Mouse (Mus musculus) midbrain, embryonic 14.5 days (tissue): ENCODE measurements around the gene Tmem189. TPM values are rescaled to one million over a fixed set of nuclear protein-coding genes. Genes with fewer than 3 reads are reported as not detected.

ENCODE experiments used
- ATAC-seq: fragments of 200-750 bp; cut with Nextera tagmentation; 2 replicates; pipeline ENCODE4 v1.8.0; 2017; ENCODE audit warnings: moderate number of reproducible peaks, moderate library complexity; ENCODE audit not compliant: low FRiP score, low TSS enrichment
- DNase-seq: peaks from one replicate; pipeline ENCODE4 v3.0.0-alpha.2; 2015
- H3K27ac ChIP-seq: fragments of 300-500 bp; sonication (generic); replicated peaks from 2 replicates; pipeline ENCODE4 v1.5.1; 2014; ENCODE audit warnings: mild to moderate bottlenecking, low read depth, low read length, moderate library complexity
- H3K27me3 ChIP-seq: fragments of 300-500 bp; sonication (generic); 2 replicates; pipeline ENCODE4 v1.6.1; 2014; ENCODE audit warnings: low read length, control low read depth, mixed read lengths; ENCODE audit not compliant: control insufficient read depth, insufficient read depth
- H3K36me3 ChIP-seq: fragments of 300-500 bp; sonication (generic); 2 replicates; pipeline ENCODE4 v1.6.1; 2014; ENCODE audit warnings: low read length, control low read depth; ENCODE audit not compliant: control insufficient read depth, insufficient read depth
- H3K4me1 ChIP-seq: fragments of 300-500 bp; sonication (generic); 2 replicates; pipeline ENCODE4 v1.6.1; 2014; ENCODE audit warnings: mild to moderate bottlenecking, antibody characterized with exemption, low read length, control low read depth; ENCODE audit not compliant: control insufficient read depth, insufficient read depth
- H3K4me2 ChIP-seq: fragments of 300-500 bp; sonication (generic); 2 replicates; pipeline ENCODE4 v1.6.1; 2014; ENCODE audit warnings: mild to moderate bottlenecking, low read length, moderate library complexity
- H3K4me3 ChIP-seq: fragments of 300-500 bp; sonication (generic); replicated peaks from 2 replicates; pipeline ENCODE4 v1.5.1; 2014; ENCODE audit warnings: low read depth, low read length
- H3K9ac ChIP-seq: fragments of 300-500 bp; sonication (generic); replicated peaks from 2 replicates; pipeline ENCODE4 v1.6.1; 2014; ENCODE audit warnings: mild to moderate bottlenecking, low read length, moderate library complexity
- H3K9me3 ChIP-seq: fragments of 300-500 bp; sonication (generic); 2 replicates; pipeline ENCODE4 v1.6.1; 2016; ENCODE audit warnings: low read length, control low read depth, mixed read lengths; ENCODE audit not compliant: control insufficient read depth
- WGBS: fragments of 180-500 bp; shearing (Covaris S2); extraction: QIAGEN DNeasy Blood & Tissue Kit; methylation state at CpG from one replicate; pipeline ENCODE4 v1.1.7; 2014; 5-methylcytosine and 5-hydroxymethylcytosine counted together
- polyA plus RNA-seq: library from polyadenylated mRNA; unstranded; fragments of >200 nt; fragmentation: Nextera tagmentation; extraction: Ambion mirVana; gene quantifications from 2 replicates; pipeline ENCODE4 v1.2.1, GENCODE M21; 2014

The Tmem189 gene
- polyA plus RNA-seq, 1 experiment from 2014 or later, result 28.8 TPM

- H3K4me1 ChIP-seq, result no peaks in the 10 kb centered on the region
- no peaks in the 10 kb centered on the region for H3K9me3 ChIP-seq
- no peak for DNase-seq
- H3K36me3 ChIP-seq, result peaks cover 18% of the 10 kb centered on the region
- H3K27me3 ChIP-seq, result no peaks in the 10 kb centered on the region
- H3K27ac ChIP-seq, result no peak overlapping the region
- H3K4me3 ChIP-seq, result no peak overlapping the region
- no peak overlapping the region for H3K4me2 ChIP-seq
- WGBS, result 94% methylated on average over 6 of the region's 6 CpGs
- ATAC-seq, result no peak
- no peak overlapping the region for H3K9ac ChIP-seq
Observed at GRCm38 (mm10) chr2:167642164-167642563, 47.5 kb downstream of the Tmem189 start.

- Histone ChIP-seq H3K9me3 (no peaks in the 10 kb centered on the region), H3K4me1 (no peaks in the 10 kb centered on the region), H3K27ac (no peak overlapping the region), H3K27me3 (no peaks in the 10 kb centered on the region), H3K4me3 (no peak overlapping the region), H3K9ac (no peak overlapping the region), H3K36me3 (peaks cover 17% of the 10 kb centered on the region), H3K4me2 (no peak overlapping the region)
- 55% methylated on average over 8 of the region's 8 CpGs for WGBS
- ATAC-seq (no peak), DNase-seq (no peak)
Observed at GRCm38 (mm10) chr2:167641337-167641736, 48.3 kb downstream of the Tmem189 start.

DNA sequence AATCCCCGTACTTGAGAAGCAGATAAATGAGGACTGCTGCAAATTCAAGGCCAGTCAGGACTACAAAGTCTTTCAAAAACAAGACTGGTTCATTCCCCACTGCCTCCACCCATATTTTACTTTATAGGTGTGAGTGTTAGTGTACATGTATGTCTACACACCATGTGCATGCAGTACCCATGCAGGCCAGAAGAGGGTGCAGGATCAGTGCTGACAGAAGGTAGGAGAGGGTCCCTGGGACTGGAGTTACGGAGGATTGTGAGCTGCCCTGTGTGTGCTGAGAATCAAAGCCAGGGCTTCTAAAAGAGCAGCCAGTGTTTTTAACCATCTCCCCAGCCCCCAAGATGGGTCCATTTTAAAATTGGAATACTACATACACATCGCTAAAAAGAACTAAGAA is 49.3 kb downstream of the Tmem189 start:
- no peak for DNase-seq
- H3K36me3 ChIP-seq, result peaks cover 12% of the 10 kb centered on the region; the same call in 1 of the 2 replicates
- 82% methylated on average over 3 of the region's 3 CpGs for WGBS

DNA sequence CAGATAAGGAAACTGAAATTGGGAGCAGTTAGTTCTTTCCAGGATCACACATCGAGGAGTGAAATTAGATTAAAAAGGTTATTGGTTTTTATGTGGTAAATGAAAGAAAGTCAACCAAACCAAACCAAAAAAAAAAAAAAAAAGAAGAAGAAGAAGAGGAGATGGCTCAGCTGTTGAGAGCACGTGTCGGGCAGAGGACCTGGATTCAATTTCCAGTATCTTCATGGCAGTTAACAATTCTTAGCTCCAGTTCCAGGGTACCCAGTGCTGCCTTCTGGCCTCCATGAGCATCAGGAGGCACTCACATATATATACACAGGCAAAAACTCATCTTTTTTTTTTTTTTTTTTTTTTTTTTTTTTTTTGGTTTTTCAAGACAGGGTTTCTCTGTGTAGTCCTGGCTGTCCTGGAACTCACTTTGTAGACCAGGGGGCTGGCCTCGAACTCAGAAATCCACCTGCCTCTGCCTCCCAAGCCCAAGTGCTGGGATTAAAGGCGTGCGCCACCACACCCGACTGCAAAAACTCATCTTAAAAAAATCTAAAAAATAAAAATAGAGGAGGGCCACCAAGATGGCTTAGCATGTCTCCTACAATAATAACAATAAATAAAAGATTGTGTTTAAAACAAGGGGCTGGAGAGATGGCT is 54.6 kb downstream of the Tmem189 start:
- no peak for DNase-seq
- 77% methylated on average over 7 of the region's 7 CpGs for WGBS
- no peaks in the 10 kb centered on the region for H3K27me3 ChIP-seq
- peak overlapping the region; percentile 22; the same call in 1 of the 2 replicates for H3K4me3 ChIP-seq
- no peak for ATAC-seq
- H3K4me2 ChIP-seq, result peak overlapping the region; percentile 54
- peaks cover 20% of the 10 kb centered on the region for H3K4me1 ChIP-seq
- H3K36me3 ChIP-seq, result no peaks in the 10 kb centered on the region
- no peak overlapping the region; the same call in 1 of the 2 replicates for H3K9ac ChIP-seq
- no peaks in the 10 kb centered on the region for H3K9me3 ChIP-seq
- no peak overlapping the region for H3K27ac ChIP-seq

More for the DNA sequence above, 49.3 kb downstream of the Tmem189 start:
- Histone ChIP-seq H3K27ac (no peak overlapping the region), H3K9me3 (no peaks in the 10 kb centered on the region), H3K4me2 (no peak overlapping the region), H3K27me3 (no peaks in the 10 kb centered on the region), H3K4me1 (no peaks in the 10 kb centered on the region), H3K9ac (no peak overlapping the region), H3K4me3 (no peak overlapping the region)
- no peak for ATAC-seq

GRCm38 (mm10) chr2:167634338-167634770 is 55.3 kb downstream of the Tmem189 start:
- ATAC-seq (peak; percentile 83), DNase-seq (peak; percentile 100)
- H3K36me3 ChIP-seq, result no peaks in the 10 kb centered on the region
- peak overlapping the region; percentile 22 for H3K4me3 ChIP-seq
- H3K9me3 ChIP-seq, result no peaks in the 10 kb centered on the region
- H3K27ac ChIP-seq, result peak overlapping the region; percentile 74
- no peaks in the 10 kb centered on the region for H3K27me3 ChIP-seq
- H3K4me1 ChIP-seq, result peaks cover 27% of the 10 kb centered on the region
- H3K4me2 ChIP-seq, result peak overlapping the region; percentile 54
- no peak overlapping the region; the same call in 1 of the 2 replicates for H3K9ac ChIP-seq
- 1% methylated on average over 15 of the region's 15 CpGs for WGBS

- Histone ChIP-seq H3K36me3 (peaks cover 3% of the 10 kb centered on the region), H3K4me3 (no peak overlapping the region), H3K4me2 (no peak overlapping the region), H3K27me3 (no peaks in the 10 kb centered on the region), H3K9ac (no peak overlapping the region), H3K4me1 (peaks cover 32% of the 10 kb centered on the region), H3K9me3 (no peaks in the 10 kb centered on the region), H3K27ac (0 out of 2 replicates have a peak overlapping the region, but pooled peaks have one; percentile 74)
- ATAC-seq (no peak), DNase-seq (no peak)
- 92% methylated on average over 6 of the region's 6 CpGs for WGBS
Observed at GRCm38 (mm10) chr2:167633537-167633872, 56.1 kb downstream of the Tmem189 start.

DNA sequence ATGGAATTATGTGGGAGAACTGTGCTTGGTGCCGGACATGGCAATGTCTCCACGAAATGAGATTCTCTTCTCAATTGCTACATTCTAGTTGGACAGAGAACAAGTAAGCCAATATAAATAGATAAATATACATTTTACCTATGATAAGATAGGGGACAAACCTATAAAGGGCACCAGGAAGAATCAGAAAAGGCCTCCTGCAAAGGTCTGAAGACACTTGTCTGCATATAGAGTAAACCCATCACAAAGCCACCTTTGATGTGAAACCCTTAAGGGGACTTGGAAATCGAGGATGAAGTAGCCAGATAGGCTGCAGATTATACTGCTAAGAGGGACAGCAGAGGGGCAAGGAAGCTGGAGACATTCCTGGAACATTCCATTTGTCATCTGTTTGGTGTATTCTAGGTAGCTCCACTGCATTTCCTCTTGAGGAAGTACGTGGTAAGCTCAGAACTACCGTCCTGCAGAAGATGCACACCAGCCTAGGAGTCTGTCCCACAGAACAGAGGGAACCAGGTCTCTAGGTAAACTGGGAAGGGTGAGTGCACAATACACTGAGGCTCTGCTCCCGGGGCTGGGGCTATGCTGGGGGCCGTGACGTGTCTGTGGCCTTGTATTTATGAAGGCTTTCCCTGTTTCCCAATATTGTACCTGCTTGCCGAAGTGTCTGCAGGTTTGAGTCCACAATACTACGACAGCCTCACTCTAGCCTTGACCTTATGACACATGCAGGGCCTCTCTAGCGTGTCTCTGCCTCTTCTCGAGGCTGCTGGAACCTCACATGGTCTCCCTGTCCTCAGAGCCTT is 56.7 kb downstream of the Tmem189 start:
- no peaks in the 10 kb centered on the region for H3K9me3 ChIP-seq
- peak overlapping the region; percentile 64 for H3K4me2 ChIP-seq
- 84% methylated on average over 12 of the region's 12 CpGs for WGBS
- H3K36me3 ChIP-seq, result peaks cover 8% of the 10 kb centered on the region
- peak overlapping the region; percentile 91 for H3K4me3 ChIP-seq
- H3K27ac ChIP-seq, result peak overlapping the region; percentile 91
- no peaks in the 10 kb centered on the region for H3K27me3 ChIP-seq
- ATAC-seq, result no peak
- peak overlapping the region; percentile 88; the same call in 1 of the 2 replicates for H3K9ac ChIP-seq
- H3K4me1 ChIP-seq, result peaks cover 32% of the 10 kb centered on the region
- no peak for DNase-seq

DNA sequence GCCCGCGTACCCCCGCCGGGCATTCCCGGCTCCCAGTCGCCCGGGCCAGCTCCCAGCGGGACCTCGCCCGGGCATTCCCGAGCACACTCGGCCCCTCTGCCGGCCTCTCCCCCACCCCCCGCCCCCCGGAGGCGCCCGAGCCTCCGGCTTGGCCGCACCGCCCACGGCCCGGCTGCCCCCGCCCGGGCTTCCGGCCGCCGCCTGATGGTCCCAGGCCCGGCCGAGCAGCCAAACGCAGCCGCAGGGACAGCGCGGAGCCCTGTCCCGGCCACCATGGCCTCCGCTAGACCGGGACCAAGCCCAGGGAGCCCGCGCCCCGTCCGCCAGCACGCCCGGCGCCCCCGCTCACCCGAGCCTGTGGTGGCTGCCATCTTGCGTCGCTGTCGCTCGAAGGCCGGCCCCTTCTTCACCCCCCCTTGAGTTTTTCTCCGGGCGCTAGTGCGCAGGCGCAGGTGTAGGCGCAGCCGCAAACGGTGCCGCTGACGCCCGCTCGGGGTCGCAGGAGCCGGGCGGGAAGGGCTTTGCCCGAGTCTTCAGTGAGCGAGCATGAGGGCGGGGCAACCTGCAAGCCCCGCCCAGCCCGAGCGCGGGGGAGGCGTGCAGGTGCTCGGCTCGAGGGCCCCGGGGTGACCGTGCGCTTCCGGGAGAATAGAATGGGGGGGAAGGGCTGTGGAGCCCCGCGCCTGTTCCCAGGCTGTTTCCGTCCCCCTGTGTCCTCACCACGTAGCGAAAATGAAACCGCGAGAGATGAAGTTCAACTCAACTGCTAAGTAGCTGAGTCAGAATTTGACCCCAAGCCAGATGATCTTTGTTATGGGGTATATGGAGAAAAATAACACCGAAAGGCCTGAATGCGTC is 57.8 kb downstream of the Tmem189 start, which contains the start of gene Ube2v1:
Gene Ube2v1, minus strand, starts transcription at position 505 of the 858 bp plus-strand sequence.
- Histone ChIP-seq H3K4me3 (peak within 1 kb of the TSS; percentile 91), H3K4me2 (peak within 1 kb of the TSS; percentile 86), H3K9me3 (no peaks in the 10 kb centered on the region), H3K27me3 (no peaks in the 10 kb centered on the region), H3K36me3 (peaks cover 13% of the 10 kb centered on the region), H3K4me1 (peaks cover 32% of the 10 kb centered on the region), H3K27ac (peak within 1 kb of the TSS; percentile 91), H3K9ac (peak within 1 kb of the TSS; percentile 88)
- ATAC-seq, result peak; percentile 88
- under 1% methylated on average over 80 of the region's 87 CpGs for WGBS
- peak; percentile 99 for DNase-seq
